Mouse (Mus musculus): ENCODE data around the gene Hdhd3. TPM values are rescaled to one million over a fixed set of nuclear protein-coding genes. Genes with fewer than 3 reads are reported as not detected.
"Not testable (repeated sequence)": the region's sequence is repeated elsewhere in the genome, so short reads cannot be mapped to it uniquely, and the experiment has no call there.

The Hdhd3 gene
- polyA plus RNA-seq, 1 experiment = 19.7 TPM

- Histone ChIP-seq H3K79me3 (ENCODE audit: low read depth) (no peaks in the 10 kb centered on the region), H3ac (ENCODE audit: control insufficient read depth, insufficient read length, low read depth) (no peak within 1 kb of the TSS), H3K36me3 (ENCODE audit: control insufficient read depth, insufficient read depth) (no peaks in the 10 kb centered on the region), H3K79me2 (ENCODE audit: control insufficient read depth, insufficient read depth) (no peaks in the 10 kb centered on the region), H3K27me3 (ENCODE audit: control insufficient read depth, insufficient read depth, insufficient read length) (no peaks in the 10 kb centered on the region), H3K4me3 (ENCODE audit: insufficient read depth, poor library complexity, severe bottlenecking) (no peak within 1 kb of the TSS)
- TF ChIP-seq USF1 (IDR thresholded peaks at IDR 0.05; ENCODE audit: low read depth) = no peak
- no peak for TF ChIP-seq MYOG (IDR thresholded peaks at IDR 0.05; ENCODE audit: control insufficient read depth, extremely low read depth, insufficient read length)
- no peak for TF ChIP-seq CTCF (IDR thresholded peaks at IDR 0.05; ENCODE audit: control insufficient read depth, insufficient read depth, insufficient read length)
- no peak for TF ChIP-seq FOSL1 (IDR thresholded peaks at IDR 0.05; ENCODE audit: insufficient read depth, low read length, poor library complexity, severe bottlenecking)
- no peak for TF ChIP-seq MAX (IDR thresholded peaks at IDR 0.05)
- TF ChIP-seq CEBPB (IDR thresholded peaks at IDR 0.05; ENCODE audit: low read depth) = no peak
- TF ChIP-seq MYOD1 (IDR thresholded peaks at IDR 0.05; ENCODE audit: control insufficient read depth, insufficient read length, low read depth) = no peak
Measured at GRCm38 (mm10) chr4:62479937-62480708, 23.1 kb downstream of the Hdhd3 start, which contains the start of gene Bspry. Gene Bspry (plus strand): TSS chr4:62480053.

GRCm38 (mm10) chr4:62479593-62479936, 23.7 kb downstream of the Hdhd3 start:
- H3K79me3 ChIP-seq (ENCODE audit: low read depth); H3ac ChIP-seq (ENCODE audit: control insufficient read depth, insufficient read length, low read depth); H3K4me3 ChIP-seq (ENCODE audit: insufficient read depth, poor library complexity, severe bottlenecking); H3K36me3 ChIP-seq (ENCODE audit: control insufficient read depth, insufficient read depth); H3K27me3 ChIP-seq (ENCODE audit: control insufficient read depth, insufficient read depth, insufficient read length); H3K79me2 ChIP-seq (ENCODE audit: control insufficient read depth, insufficient read depth): not testable (repeated sequence)

GRCm38 (mm10) chr4:62477542-62478244, 25.6 kb downstream of the Hdhd3 start:
- Histone ChIP-seq H3K27me3 (ENCODE audit: control insufficient read depth, insufficient read depth, insufficient read length) (no peaks in the 10 kb centered on the region), H3K4me3 (ENCODE audit: insufficient read depth, poor library complexity, severe bottlenecking) (no peak overlapping the region), H3K79me3 (ENCODE audit: low read depth) (no peaks in the 10 kb centered on the region), H3K79me2 (ENCODE audit: control insufficient read depth, insufficient read depth) (no peaks in the 10 kb centered on the region), H3ac (ENCODE audit: control insufficient read depth, insufficient read length, low read depth) (no peak overlapping the region), H3K36me3 (ENCODE audit: control insufficient read depth, insufficient read depth) (no peaks in the 10 kb centered on the region)
- TF ChIP-seq MYOG (IDR thresholded peaks at IDR 0.05; ENCODE audit: control insufficient read depth, extremely low read depth, insufficient read length) = no peak
- TF ChIP-seq MYOD1 (IDR thresholded peaks at IDR 0.05; ENCODE audit: control insufficient read depth, insufficient read length, low read depth) = no peak
- TF ChIP-seq USF1 (IDR thresholded peaks at IDR 0.05; ENCODE audit: low read depth) = no peak
- no peak for TF ChIP-seq CTCF (IDR thresholded peaks at IDR 0.05; ENCODE audit: control insufficient read depth, insufficient read depth, insufficient read length)
- TF ChIP-seq MAX (IDR thresholded peaks at IDR 0.05) = no peak
- TF ChIP-seq CEBPB (IDR thresholded peaks at IDR 0.05; ENCODE audit: low read depth) = no peak
- no peak for TF ChIP-seq FOSL1 (IDR thresholded peaks at IDR 0.05; ENCODE audit: insufficient read depth, low read length, poor library complexity, severe bottlenecking)

GRCm38 (mm10) chr4:62475793-62476192, 27.5 kb downstream of the Hdhd3 start:
- Histone ChIP-seq H3K36me3 (ENCODE audit: control insufficient read depth, insufficient read depth) (no peaks in the 10 kb centered on the region), H3K4me3 (ENCODE audit: insufficient read depth, poor library complexity, severe bottlenecking) (no peak overlapping the region), H3K79me2 (ENCODE audit: control insufficient read depth, insufficient read depth) (no peaks in the 10 kb centered on the region), H3ac (ENCODE audit: control insufficient read depth, insufficient read length, low read depth) (no peak overlapping the region), H3K79me3 (ENCODE audit: low read depth) (no peaks in the 10 kb centered on the region), H3K27me3 (ENCODE audit: control insufficient read depth, insufficient read depth, insufficient read length) (no peaks in the 10 kb centered on the region)
- TF ChIP-seq CEBPB (IDR thresholded peaks at IDR 0.05; ENCODE audit: low read depth) = no peak
- no peak for TF ChIP-seq CTCF (IDR thresholded peaks at IDR 0.05; ENCODE audit: control insufficient read depth, insufficient read depth, insufficient read length)
- no peak for TF ChIP-seq USF1 (IDR thresholded peaks at IDR 0.05; ENCODE audit: low read depth)
- TF ChIP-seq MAX (IDR thresholded peaks at IDR 0.05) = no peak
- no peak for TF ChIP-seq MYOG (IDR thresholded peaks at IDR 0.05; ENCODE audit: control insufficient read depth, extremely low read depth, insufficient read length)
- TF ChIP-seq MYOD1 (IDR thresholded peaks at IDR 0.05; ENCODE audit: control insufficient read depth, insufficient read length, low read depth) = no peak
- no peak for TF ChIP-seq FOSL1 (IDR thresholded peaks at IDR 0.05; ENCODE audit: insufficient read depth, low read length, poor library complexity, severe bottlenecking)

- no peak overlapping the region for H3ac ChIP-seq (ENCODE audit: control insufficient read depth, insufficient read length, low read depth)
- H3K4me3 ChIP-seq (ENCODE audit: insufficient read depth, poor library complexity, severe bottlenecking) = no peak overlapping the region
- H3K79me2 ChIP-seq (ENCODE audit: control insufficient read depth, insufficient read depth) = no peaks in the 10 kb centered on the region
- H3K27me3 ChIP-seq (ENCODE audit: control insufficient read depth, insufficient read depth, insufficient read length) = no peaks in the 10 kb centered on the region
- no peaks in the 10 kb centered on the region for H3K79me3 ChIP-seq (ENCODE audit: low read depth)
- no peaks in the 10 kb centered on the region for H3K36me3 ChIP-seq (ENCODE audit: control insufficient read depth, insufficient read depth)
- no peak for TF ChIP-seq CTCF (IDR thresholded peaks at IDR 0.05; ENCODE audit: control insufficient read depth, insufficient read depth, insufficient read length)
- TF ChIP-seq MYOG (IDR thresholded peaks at IDR 0.05; ENCODE audit: control insufficient read depth, extremely low read depth, insufficient read length) = no peak
- TF ChIP-seq MYOD1 (IDR thresholded peaks at IDR 0.05; ENCODE audit: control insufficient read depth, insufficient read length, low read depth) = no peak
Measured at GRCm38 (mm10) chr4:62475131-62475530, 28.1 kb downstream of the Hdhd3 start.

- H3ac ChIP-seq (ENCODE audit: control insufficient read depth, insufficient read length, low read depth) = no peak overlapping the region
- TF ChIP-seq FOSL1 (IDR thresholded peaks at IDR 0.05; ENCODE audit: insufficient read depth, low read length, poor library complexity, severe bottlenecking) (no peak), MYOG (IDR thresholded peaks at IDR 0.05; ENCODE audit: control insufficient read depth, extremely low read depth, insufficient read length) (no peak), USF1 (IDR thresholded peaks at IDR 0.05; ENCODE audit: low read depth) (no peak), CEBPB (IDR thresholded peaks at IDR 0.05; ENCODE audit: low read depth) (no peak), MAX (IDR thresholded peaks at IDR 0.05) (no peak), MYOD1 (IDR thresholded peaks at IDR 0.05; ENCODE audit: control insufficient read depth, insufficient read length, low read depth) (no peak), CTCF (IDR thresholded peaks at IDR 0.05; ENCODE audit: control insufficient read depth, insufficient read depth, insufficient read length) (no peak)
- H3K36me3 ChIP-seq (ENCODE audit: control insufficient read depth, insufficient read depth) = no peaks in the 10 kb centered on the region
- H3K27me3 ChIP-seq (ENCODE audit: control insufficient read depth, insufficient read depth, insufficient read length) = no peaks in the 10 kb centered on the region
- H3K79me3 ChIP-seq (ENCODE audit: low read depth) = no peaks in the 10 kb centered on the region
- H3K79me2 ChIP-seq (ENCODE audit: control insufficient read depth, insufficient read depth) = no peaks in the 10 kb centered on the region
- no peak overlapping the region for H3K4me3 ChIP-seq (ENCODE audit: insufficient read depth, poor library complexity, severe bottlenecking)
Measured at GRCm38 (mm10) chr4:62472071-62472470, 31.2 kb downstream of the Hdhd3 start.
